Mouse (Mus musculus): ENCODE results near the gene Wfdc18.

DNA sequence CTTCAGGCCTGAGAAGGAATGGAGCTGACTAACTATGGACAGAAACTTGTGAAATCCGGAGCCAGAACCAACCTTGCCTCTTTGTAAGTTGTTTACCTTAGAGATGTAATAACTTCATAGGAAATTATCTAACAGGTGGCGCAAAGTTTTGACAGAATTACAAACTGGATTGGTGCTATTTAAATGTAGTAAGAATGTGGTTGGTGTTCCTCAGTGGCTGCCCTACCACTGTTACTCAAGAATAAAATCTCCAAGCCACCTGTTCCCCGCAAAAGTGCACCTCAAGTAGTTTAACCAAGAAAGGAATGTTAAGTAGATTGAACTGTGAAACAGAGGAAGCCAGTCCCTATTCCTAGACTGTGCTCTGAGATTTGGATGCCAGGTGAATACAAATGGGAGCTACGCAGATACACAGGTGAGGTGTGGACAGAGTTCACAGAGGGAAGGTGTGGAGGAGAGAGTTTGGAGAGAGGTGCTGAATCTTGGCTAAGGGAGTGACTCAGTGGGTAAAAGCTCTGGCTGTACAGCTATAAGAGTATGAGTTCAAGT is 31.7 kb downstream of the Wfdc18 start:
- TF ChIP-seq ZC3H11A (IDR thresholded peaks at IDR 0.05; ENCODE audit: low read depth, low read length) (no peak), CHD2 (IDR thresholded peaks at IDR 0.05; ENCODE audit: low read length) (no peak), GABPA (IDR thresholded peaks at IDR 0.05; ENCODE audit: low read depth, low read length) (no peak), UBTF (IDR thresholded peaks at IDR 0.05; ENCODE audit: borderline replicate concordance, insufficient read depth, low read depth, low read length) (no peak), MEF2A (IDR thresholded peaks at IDR 0.05; ENCODE audit: extremely low read depth, insufficient replicate concordance, low read depth, low read length, poor library complexity, severe bottlenecking) (no peak), POLR2A (IDR thresholded peaks at IDR 0.05; ENCODE audit: control insufficient read depth in 1 of 2, insufficient read depth in 1 of 2, low read depth in 1 of 2, low read length in 2 of 2, poor library complexity in 1 of 2) (no peak)

All from MEL (cell line).